Mouse (Mus musculus) central nervous system, embryonic 18 days (tissue): ENCODE results near the gene Ubqlnl. TPM values are rescaled to one million over a fixed set of nuclear protein-coding genes. Genes with fewer than 3 reads are reported as not detected.

Source experiments
- polyA plus RNA-seq: library from polyadenylated mRNA; depleted of rRNA; stranded (reverse); fragments of >200 nt; gene quantifications from 2 replicates; pipeline ENCODE4 v1.2.3, GENCODE M21; 2012; rRNA removed

Gene Ubqlnl
- not detected in 2 replicates for polyA plus RNA-seq

GRCm38 (mm10) chr7:104150456-104150855 lies at the start of gene Ubqlnl:
Ubqlnl (minus strand) TSS chr7:104150556.

GRCm38 (mm10) chr7:104195885-104196284 lies 45.5 kb upstream of the Ubqlnl start, which contains the start of gene Olfr649:
Olfr649 (minus strand) TSS chr7:104195985.

GRCm38 (mm10) chr7:104183292-104183691 lies 32.9 kb upstream of the Ubqlnl start, which contains the start of gene Olfr648:
Olfr648 (minus strand) TSS chr7:104183392.

GRCm38 (mm10) chr7:104143179-104143578 lies 7.2 kb downstream of the Ubqlnl start, which contains the start of gene Ubqln3:
Ubqln3 (minus strand) TSS chr7:104143279.

GRCm38 (mm10) chr7:104137305-104137704 lies 13.1 kb downstream of the Ubqlnl start, which contains the start of gene Olfr643:
Olfr643 (minus strand) TSS chr7:104137405.

GRCm38 (mm10) chr7:104129726-104130125 lies 20.6 kb downstream of the Ubqlnl start, which contains the start of gene Ubqln5:
Ubqln5 (minus strand) TSS chr7:104129826.

GRCm38 (mm10) chr7:104104757-104104972 lies 45.7 kb downstream of the Ubqlnl start, which contains the start of gene Olfr646:
Olfr646 (plus strand) TSS chr7:104104873.

Other genes with a start within 250 kb of the Ubqlnl start
- not detected in 2 replicates for gene Olfr65, start 247.1 kb downstream of the Ubqlnl start, polyA plus RNA-seq
- not detected in 2 replicates for gene Olfr631, start 221.7 kb downstream of the Ubqlnl start, polyA plus RNA-seq
- gene Olfr632, start 216.2 kb downstream of the Ubqlnl start, polyA plus RNA-seq: 0.03 TPM in 1 of 2 replicates, not detected in the other
- not detected in 2 replicates for gene Olfr633, start 206.1 kb downstream of the Ubqlnl start, polyA plus RNA-seq
- gene Olfr635, start 179.4 kb downstream of the Ubqlnl start, polyA plus RNA-seq: not detected in 2 replicates
- not detected in 2 replicates for gene Olfr638, start 151.8 kb downstream of the Ubqlnl start, polyA plus RNA-seq
- 0.01 TPM in 1 of 2 replicates, not detected in the other for gene Olfr639, start 133.3 kb downstream of the Ubqlnl start, polyA plus RNA-seq
- not detected in 2 replicates for gene Olfr640, start 125.0 kb downstream of the Ubqlnl start, polyA plus RNA-seq
- not detected in 2 replicates for gene Olfr641, start 115.1 kb downstream of the Ubqlnl start, polyA plus RNA-seq
- gene Olfr642, start 97.9 kb downstream of the Ubqlnl start, polyA plus RNA-seq: not detected in 2 replicates
- gene 4930516K23Rik, start 89.1 kb downstream of the Ubqlnl start, polyA plus RNA-seq: not detected in 2 replicates
- gene Olfr644, start 78.7 kb downstream of the Ubqlnl start, polyA plus RNA-seq: not detected in 2 replicates
- gene Olfr645, start 65.1 kb downstream of the Ubqlnl start, polyA plus RNA-seq: not detected in 2 replicates
- gene Olfr646, start 45.7 kb downstream of the Ubqlnl start, polyA plus RNA-seq: not detected in 2 replicates
- not detected in 2 replicates for gene Ubqln5, start 20.7 kb downstream of the Ubqlnl start, polyA plus RNA-seq
- not detected in 2 replicates for gene Olfr643, start 13.2 kb downstream of the Ubqlnl start, polyA plus RNA-seq
- not detected in 2 replicates for gene Ubqln3, start 7.3 kb downstream of the Ubqlnl start, polyA plus RNA-seq
- 0.17 TPM in 1 of 2 replicates, not detected in the other for gene Olfm5, start 14.3 kb upstream of the Ubqlnl start, polyA plus RNA-seq
- 0.17 and 0.18 TPM in 2 replicates for gene Olfr648, start 32.8 kb upstream of the Ubqlnl start, polyA plus RNA-seq
- gene Olfr649, start 45.4 kb upstream of the Ubqlnl start, polyA plus RNA-seq: not detected in 2 replicates
- 0.39 and 0.59 TPM in 2 replicates for gene Trim6, start 68.2 kb upstream of the Ubqlnl start, polyA plus RNA-seq
- 2.1 and 3.1 TPM in 2 replicates for gene Trim34a, start 93.9 kb upstream of the Ubqlnl start, polyA plus RNA-seq
- gene Trim5, start 137.5 kb upstream of the Ubqlnl start, polyA plus RNA-seq: 0.16 and 0.21 TPM in 2 replicates
- 2.9 and 3.8 TPM in 2 replicates for gene Trim12a, start 164.9 kb upstream of the Ubqlnl start, polyA plus RNA-seq
- 0.04 TPM in 1 of 2 replicates, not detected in the other for gene Trim34b, start 178.9 kb upstream of the Ubqlnl start, polyA plus RNA-seq
- gene Trim12c, start 202.8 kb upstream of the Ubqlnl start, polyA plus RNA-seq: 1.7 and 1.9 TPM in 2 replicates
- 0.05 TPM in 1 of 2 replicates, not detected in the other for gene Trim30b, start 219.3 kb upstream of the Ubqlnl start, polyA plus RNA-seq